Mouse (Mus musculus) CH12.LX (cell line): ENCODE data around the gene Tmem128. TPM values are rescaled to one million over a fixed set of nuclear protein-coding genes. Genes with fewer than 3 reads are reported as not detected.

Experiments used
- DNase-seq: peaks from one replicate; pipeline ENCODE4 v3.0.0-alpha.2; 2013; ENCODE audit errors: extremely low read depth
- H3K27ac ChIP-seq: 2 replicates; pipeline ENCODE4 v1.5.1; 2012; ENCODE audit warnings: low read depth, mild to moderate bottlenecking, control low read depth, moderate library complexity; ENCODE audit not compliant: insufficient read depth
- H3K27me3 ChIP-seq: replicated peaks from 2 replicates; pipeline ENCODE3; 2012; ENCODE audit warnings: inconsistent platforms
- H3K36me3 ChIP-seq, 2 experiments: replicated peaks in 1 of 2; 2 replicates each; pipeline versions ENCODE3 to v1.6.1; 2012; ENCODE audit warnings: inconsistent platforms in 1 of 2, low read length in 1 of 2, mild to moderate bottlenecking in 1 of 2, mixed read lengths in 1 of 2, moderate library complexity in 1 of 2; ENCODE audit not compliant: control insufficient read depth in 1 of 2, insufficient read depth in 1 of 2
- H3K4me1 ChIP-seq, 2 experiments: 2 replicates each; pipeline ENCODE4 v1.6.1; 2012; ENCODE audit warnings: inconsistent platforms in 1 of 2, moderate library complexity in 1 of 2; ENCODE audit not compliant: insufficient read depth in 2 of 2, control insufficient read depth in 1 of 2
- H3K4me2 ChIP-seq: 2 replicates; pipeline ENCODE4 v1.6.1; 2012; ENCODE audit warnings: low read depth, mild to moderate bottlenecking, control low read depth; ENCODE audit not compliant: poor library complexity, insufficient read depth, severe bottlenecking
- H3K4me3 ChIP-seq, 3 experiments: fragments of 150-350 bp in 1 of 3; sonication (generic) in 1 of 3; replicated peaks in 1 of 3; 2 replicates each; pipeline versions ENCODE3 to v1.5.1; 2011 to 2012; ENCODE audit warnings: low read depth in 2 of 3, low read length in 2 of 3, mild to moderate bottlenecking in 2 of 3, moderate library complexity in 2 of 3, control low read depth in 1 of 3, improper control_type of control experiment in 1 of 3, inconsistent platforms in 1 of 3, mixed read lengths in 1 of 3; ENCODE audit not compliant: poor library complexity in 1 of 3
- H3K79me2 ChIP-seq: replicated peaks from 2 replicates; pipeline ENCODE4 v1.6.1; 2012; ENCODE audit warnings: mild to moderate bottlenecking, moderate library complexity; ENCODE audit not compliant: control insufficient read depth, poor library complexity, insufficient read depth, severe bottlenecking; ENCODE audit errors: extremely low read depth
- H3K9ac ChIP-seq: 2 replicates; pipeline ENCODE4 v1.6.1; 2012; ENCODE audit warnings: low read depth, mild to moderate bottlenecking, control low read depth, moderate library complexity; ENCODE audit not compliant: insufficient read depth
- H3K9me3 ChIP-seq: replicated peaks from 2 replicates; pipeline ENCODE3; 2012; ENCODE audit warnings: low read length, inconsistent platforms, mixed read lengths
- BHLHE40 ChIP-seq: IDR thresholded peaks from 2 replicates; pipeline ENCODE4 v1.6.1; 2011; ENCODE audit warnings: mild to moderate bottlenecking, low read depth, low read length, improper control_type of control experiment
- E2F4 ChIP-seq: IDR thresholded peaks from 2 replicates; pipeline ENCODE4 v1.6.1; 2011; ENCODE audit warnings: low read depth, low read length, improper control_type of control experiment; ENCODE audit not compliant: insufficient replicate concordance
- EP300 ChIP-seq: IDR thresholded peaks from 2 replicates; pipeline ENCODE4 v1.6.1; 2011; ENCODE audit warnings: low read length, improper control_type of control experiment
- ETS1 ChIP-seq: conservative IDR thresholded peaks from 2 replicates; pipeline ENCODE4 v1.6.1; 2012; ENCODE audit warnings: low read depth, mild to moderate bottlenecking, inconsistent platforms, low read length, improper control_type of control experiment, moderate library complexity
- HCFC1 ChIP-seq: IDR thresholded peaks from 2 replicates; pipeline ENCODE4 v1.6.1; 2012; ENCODE audit warnings: low read depth, mild to moderate bottlenecking, inconsistent platforms, low read length, improper control_type of control experiment
- IRF4 ChIP-seq: IDR thresholded peaks from 2 replicates; pipeline ENCODE4 v1.6.1; 2014; ENCODE audit warnings: low read depth, mild to moderate bottlenecking, inconsistent platforms, low read length, improper control_type of control experiment
- JUN ChIP-seq: IDR thresholded peaks from 2 replicates; pipeline ENCODE4 v1.6.1; 2011; ENCODE audit warnings: low read depth, mild to moderate bottlenecking, low read length, improper control_type of control experiment, moderate library complexity; ENCODE audit not compliant: insufficient read depth
- JUND ChIP-seq: conservative IDR thresholded peaks from 2 replicates; pipeline ENCODE4 v1.6.1; 2011; ENCODE audit warnings: low read depth, low read length, improper control_type of control experiment
- KAT2A ChIP-seq: IDR thresholded peaks from 2 replicates; pipeline ENCODE4 v1.6.1; 2012; ENCODE audit warnings: low read length, improper control_type of control experiment, inconsistent platforms; ENCODE audit not compliant: insufficient replicate concordance
- MAX ChIP-seq: IDR thresholded peaks from 2 replicates; pipeline ENCODE4 v1.6.1; 2011; ENCODE audit warnings: low read length, improper control_type of control experiment
- MAZ ChIP-seq: IDR thresholded peaks from 2 replicates; pipeline ENCODE4 v1.6.1; 2012; ENCODE audit warnings: low read depth, mild to moderate bottlenecking, inconsistent platforms, low read length, improper control_type of control experiment, moderate library complexity
- MXI1 ChIP-seq: IDR thresholded peaks from 2 replicates; pipeline ENCODE4 v1.6.1; 2011; ENCODE audit warnings: mild to moderate bottlenecking, low read depth, low read length, improper control_type of control experiment
- MYC ChIP-seq: IDR thresholded peaks from 2 replicates; pipeline ENCODE4 v1.6.1; 2011; ENCODE audit warnings: low read depth, mild to moderate bottlenecking, improper control_type of control experiment, low read length
- NELFE ChIP-seq: IDR thresholded peaks from 2 replicates; pipeline ENCODE4 v1.6.1; 2011; ENCODE audit warnings: low read depth, low read length, improper control_type of control experiment
- NRF1 ChIP-seq: IDR thresholded peaks from 2 replicates; pipeline ENCODE4 v1.6.1; 2014; ENCODE audit warnings: low read depth, mild to moderate bottlenecking, inconsistent platforms, low read length, improper control_type of control experiment, moderate library complexity
- PAX5 ChIP-seq: IDR thresholded peaks from 2 replicates; pipeline ENCODE4 v1.6.1; 2012; ENCODE audit warnings: low read length, inconsistent platforms, mixed read lengths
- POLR2A ChIP-seq: IDR thresholded peaks from 2 replicates; pipeline ENCODE4 v1.6.1; 2011; ENCODE audit warnings: low read depth, mild to moderate bottlenecking, improper control_type of control experiment, low read length
- RAD21 ChIP-seq: IDR thresholded peaks from 2 replicates; pipeline ENCODE4 v1.6.1; 2011; ENCODE audit warnings: low read depth, mild to moderate bottlenecking, low read length, improper control_type of control experiment, moderate library complexity
- RCOR1 ChIP-seq: conservative IDR thresholded peaks from 2 replicates; pipeline ENCODE4 v1.6.1; 2012; ENCODE audit warnings: low read depth, mild to moderate bottlenecking, inconsistent platforms, low read length, improper control_type of control experiment
- SIN3A ChIP-seq: IDR thresholded peaks from 2 replicates; pipeline ENCODE4 v1.6.1; 2012; ENCODE audit warnings: low read length, improper control_type of control experiment, inconsistent platforms
- SMC3 ChIP-seq: IDR thresholded peaks from 2 replicates; pipeline ENCODE4 v1.6.1; 2011; ENCODE audit warnings: low read depth, low read length, improper control_type of control experiment
- TBP ChIP-seq: conservative IDR thresholded peaks from 2 replicates; pipeline ENCODE4 v1.6.1; 2011; ENCODE audit warnings: low read depth, low read length, improper control_type of control experiment
- TCF12 ChIP-seq: IDR thresholded peaks from 2 replicates; pipeline ENCODE4 v1.6.1; 2014; ENCODE audit warnings: low read depth, mild to moderate bottlenecking, inconsistent platforms, low read length, improper control_type of control experiment
- UBTF ChIP-seq: IDR thresholded peaks from 2 replicates; pipeline ENCODE4 v1.6.1; 2012; ENCODE audit warnings: low read depth, mild to moderate bottlenecking, inconsistent platforms, low read length, improper control_type of control experiment, moderate library complexity
- USF1 ChIP-seq: IDR thresholded peaks from 2 replicates; pipeline ENCODE4 v1.6.1; 2014; ENCODE audit warnings: low read depth, mild to moderate bottlenecking, inconsistent platforms, low read length, improper control_type of control experiment
- USF2 ChIP-seq: conservative IDR thresholded peaks from 2 replicates; pipeline ENCODE4 v1.6.1; 2011; ENCODE audit warnings: low read depth, low read length, improper control_type of control experiment
- ZC3H11A ChIP-seq: IDR thresholded peaks from 2 replicates; pipeline ENCODE4 v1.6.1; 2012; ENCODE audit warnings: low read depth, mild to moderate bottlenecking, inconsistent platforms, low read length, improper control_type of control experiment
- ZKSCAN1 ChIP-seq: IDR thresholded peaks from 2 replicates; pipeline ENCODE4 v1.6.1; 2012; ENCODE audit warnings: low read depth, inconsistent platforms, low read length, improper control_type of control experiment, borderline replicate concordance
- ZMIZ1 ChIP-seq: IDR thresholded peaks from 2 replicates; pipeline ENCODE4 v1.6.1; 2012; ENCODE audit warnings: low read depth, mild to moderate bottlenecking, inconsistent platforms, low read length, improper control_type of control experiment
- ZNF384 ChIP-seq: IDR thresholded peaks from 2 replicates; pipeline ENCODE4 v1.6.1; 2012; ENCODE audit warnings: low read depth, low read length, improper control_type of control experiment, inconsistent platforms
- dilution Hi-C: fragments of 300-500 bp; cut with MboI; formaldehyde crosslinking; loops from 2 replicates; pipeline ENCODE4 v1.14.3; 2020; ENCODE audit warnings: low sequenced_read_pairs; ENCODE audit not compliant: extremely low pct_unique_long_range_greater_than_20kb, extremely low pct_ligation_motif_present
- in situ Hi-C: fragments of 300-500 bp; cut with MboI; formaldehyde crosslinking; loops from 3 replicates; pipeline ENCODE4 v1.14.3; 2019; ENCODE audit warnings: low sequenced_read_pairs, low pct_ligation_motif_present, low pct_unique_long_range_greater_than_20kb, mixed read lengths
- polyA plus RNA-seq: library from polyadenylated mRNA; unstranded; fragments of >175 nt; gene quantifications from 2 replicates; pipeline ENCODE4 v1.2.1, GENCODE M21; 2012; ENCODE audit warnings: low read depth; ENCODE audit not compliant: insufficient read length
- total RNA-seq, 2 experiments: library from RNA; depleted of rRNA; stranded (reverse); fragments of 300-350 nt in 1 of 2; fragments of >200 nt in 1 of 2; gene quantifications; 2 replicates each; pipeline ENCODE4 v1.2.3; 2012 to 2014

The Tmem128 gene
- total and polyA plus RNA-seq, 3 experiments = 43.5 to 113 (median 64.1) TPM

DNA sequence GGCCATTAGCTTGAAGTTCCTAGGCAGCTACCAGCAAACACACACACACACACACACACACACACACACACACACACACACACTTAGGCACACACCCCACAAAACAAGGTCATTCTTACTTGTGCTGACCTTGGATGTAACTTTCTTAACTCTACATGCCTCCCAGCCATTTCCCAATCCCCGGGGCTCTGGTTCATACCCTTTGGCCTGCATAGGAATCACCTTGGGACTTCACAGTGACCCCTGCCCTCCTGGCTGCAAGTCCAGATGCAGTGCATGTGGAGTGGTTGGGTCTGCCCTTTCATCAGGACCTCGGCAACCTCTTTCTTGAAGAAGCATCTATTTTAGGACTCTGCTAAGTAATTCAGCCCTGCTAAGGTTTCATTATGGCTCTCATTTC lies 45.3 kb downstream of the Tmem128 start:
- H3K79me2 ChIP-seq = no peaks in the 10 kb centered on the region
- DNase-seq = no peak
- H3K9ac ChIP-seq = no peak overlapping the region
- no peaks in the 10 kb centered on the region for H3K9me3 ChIP-seq
- TF ChIP-seq BHLHE40 = no peak
- no peak for TF ChIP-seq KAT2A
- TF ChIP-seq RCOR1 = no peak
- H3K4me1 ChIP-seq = peaks cover 3 to 8% of the 10 kb centered on the region in 2 experiments; a peak in 2 of 4 replicates
- dilution Hi-C loops = no loop called here
- no peaks in the 10 kb centered on the region for H3K36me3 ChIP-seq
- peaks cover 44% of the 10 kb centered on the region for H3K27me3 ChIP-seq
- H3K4me3 ChIP-seq = no peak overlapping the region
- no peak overlapping the region for H3K27ac ChIP-seq
- no peak overlapping the region for H3K4me2 ChIP-seq
- in situ Hi-C loops = loop anchor here (10.0 to 25.0 kb wide), 2 partner anchors 200 to 307 kb away; partner anchors contain the start of gene Slc2a9

DNA sequence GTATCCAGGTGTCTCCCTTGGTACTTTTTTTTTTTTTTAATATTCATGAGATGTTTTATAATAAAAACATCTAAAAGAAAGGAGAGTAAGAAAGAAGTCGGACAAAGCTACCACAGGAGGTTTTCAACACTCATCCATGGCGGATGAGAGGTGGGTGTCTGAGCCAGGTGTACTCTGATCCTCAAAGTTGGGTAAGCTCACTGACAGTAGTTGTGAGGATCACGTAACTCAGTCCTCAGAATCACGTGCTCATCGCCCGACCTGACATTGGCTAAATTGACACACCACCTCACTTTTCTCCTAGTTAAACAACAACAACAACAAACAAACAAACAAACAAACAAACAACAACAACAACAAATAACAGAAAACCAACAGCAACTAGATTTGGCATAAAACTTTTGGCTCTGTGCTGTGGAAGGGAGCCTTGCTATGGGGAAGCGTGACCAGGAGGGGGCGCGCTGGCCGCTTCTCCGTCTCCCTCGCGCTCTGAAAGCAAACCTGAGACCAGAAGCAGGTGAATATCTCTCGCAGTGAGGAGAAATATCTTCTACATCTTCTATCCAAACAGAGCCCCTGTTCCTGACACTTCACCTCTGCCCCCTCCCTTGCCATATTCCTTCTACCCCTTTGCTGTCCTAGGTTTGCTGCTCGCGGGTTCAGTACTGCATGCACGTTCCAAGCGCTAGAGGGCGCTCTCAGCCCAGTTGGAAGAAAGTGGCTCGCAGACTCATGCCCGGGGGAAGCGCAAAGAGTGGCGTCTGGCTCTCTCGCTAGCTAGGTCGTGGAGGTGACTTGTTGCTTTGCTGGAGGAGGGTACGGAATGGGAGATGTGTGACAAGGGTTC lies 47.5 kb downstream of the Tmem128 start:
- DNase-seq = peak; percentile 87
- Histone ChIP-seq H3K36me3 (no peaks in the 10 kb centered on the region), H3K9ac (no peak overlapping the region), H3K4me2 (peak overlapping the region; percentile 88), H3K27ac (no peak overlapping the region), H3K4me3 (peak overlapping the region in 2 of 3 experiments; percentile 19 to 23), H3K79me2 (no peaks in the 10 kb centered on the region), H3K4me1 (peaks cover 3 to 8% of the 10 kb centered on the region in 2 experiments; a peak in 2 of 4 replicates), H3K27me3 (peaks cover 35% of the 10 kb centered on the region), H3K9me3 (no peaks in the 10 kb centered on the region)
- dilution Hi-C loops = no loop called here
- in situ Hi-C loops = loop anchor here (10.0 to 25.0 kb wide), 2 partner anchors 197 to 305 kb away; partner anchors contain the start of gene Slc2a9
- no peak for TF ChIP-seq EP300
- peak; percentile 22; the same call in 1 of the 2 replicates for TF ChIP-seq IRF4
- TF ChIP-seq ETS1 = no peak
- no peak; the same call in 1 of the 2 replicates for TF ChIP-seq MXI1
- TF ChIP-seq KAT2A = no peak
- TF ChIP-seq TBP = no peak
- no peak for TF ChIP-seq JUND
- TF ChIP-seq RAD21 = peak; percentile 77
- no peak for TF ChIP-seq ZKSCAN1
- TF ChIP-seq USF1 = no peak
- no peak for TF ChIP-seq ZNF384
- peak; percentile 67; the same call in 1 of the 2 replicates for TF ChIP-seq NELFE
- peak; percentile 1; the same call in 1 of the 2 replicates for TF ChIP-seq ZC3H11A
- peak; percentile 57; the same call in 1 of the 2 replicates for TF ChIP-seq MAX
- no peak for TF ChIP-seq ZMIZ1
- peak; percentile 66 for TF ChIP-seq SMC3
- TF ChIP-seq E2F4 = no peak
- TF ChIP-seq MYC = peak; percentile 46; the same call in 1 of the 2 replicates
- TF ChIP-seq UBTF = no peak
- no peak; the same call in 1 of the 2 replicates for TF ChIP-seq TCF12
- TF ChIP-seq HCFC1 = no peak
- no peak for TF ChIP-seq JUN
- no peak for TF ChIP-seq RCOR1
- TF ChIP-seq SIN3A = no peak
- TF ChIP-seq MAZ = peak; percentile 47; the same call in 1 of the 2 replicates
- 0 out of 2 replicates have a peak, but pooled peaks have one; percentile 3 for TF ChIP-seq BHLHE40
- no peak for TF ChIP-seq USF2
- no peak for TF ChIP-seq PAX5
- TF ChIP-seq NRF1 = 0 out of 2 replicates have a peak, but pooled peaks have one; percentile 21
- no peak for TF ChIP-seq POLR2A
